Mouse (Mus musculus) E14TG2a.4 (cell line): ENCODE data around the gene Wdr72.

Experiments used
- CTCF ChIP-seq: conservative IDR thresholded peaks from 2 replicates; pipeline ENCODE4 v1.5.1; 2014; ENCODE audit warnings: low read length
- POU5F1 ChIP-seq: IDR thresholded peaks from 2 replicates; pipeline ENCODE4 v1.6.1; 2014; ENCODE audit warnings: low read length, borderline replicate concordance

DNA sequence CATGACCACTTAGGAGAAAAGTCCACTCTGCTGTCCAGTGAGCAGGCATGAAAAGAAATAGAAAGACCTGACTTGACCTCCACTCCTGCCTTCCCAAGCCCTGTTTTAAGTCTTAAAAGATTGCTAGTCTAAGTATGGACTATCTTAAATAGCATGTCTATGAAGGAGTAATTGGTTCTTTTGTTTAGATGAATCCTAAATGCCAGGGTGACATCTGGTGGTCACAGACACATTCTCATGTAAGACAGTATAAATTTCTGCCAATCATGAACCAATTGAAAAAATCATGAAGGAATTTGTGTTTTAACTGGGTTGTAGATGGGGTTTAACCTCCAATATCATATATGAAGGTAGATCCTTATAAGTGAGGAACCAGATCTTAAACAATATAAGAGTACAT is 31.7 kb upstream of the Wdr72 start:
- no peak for TF ChIP-seq CTCF
- no peak for TF ChIP-seq POU5F1
